Mouse (Mus musculus): ENCODE data around the gene Grasp. TPM values are rescaled to one million over a fixed set of nuclear protein-coding genes. Genes with fewer than 3 reads are reported as not detected.

The Grasp gene
- polyA plus RNA-seq, 1 experiment from 2014 or later, result 10.7 TPM

- 97% methylated on average over 8 of the region's 8 CpGs for WGBS
- Histone ChIP-seq H3K9me3 (no peaks in the 10 kb centered on the region), H3K27me3 (no peaks in the 10 kb centered on the region), H3K27ac (no peak overlapping the region), H3K4me1 (peaks cover 26% of the 10 kb centered on the region), H3K4me2 (replicated peaks) (no peak overlapping the region), H3K36me3 (peaks cover 4% of the 10 kb centered on the region; the same call in 1 of the 2 replicates), H3K9ac (no peak overlapping the region), H3K4me3 (no peak overlapping the region)
- ATAC-seq (ENCODE audit: insufficient number of reproducible peaks, insufficient read depth, low FRiP score, low TSS enrichment), result no peak
Measured at GRCm38 (mm10) chr15:101184300-101184699, 39.7 kb upstream of the Grasp start.

- no peaks in the 10 kb centered on the region for H3K27me3 ChIP-seq
- no peak overlapping the region for H3K27ac ChIP-seq
- ATAC-seq (ENCODE audit: insufficient number of reproducible peaks, insufficient read depth, low FRiP score, low TSS enrichment), result no peak
- H3K36me3 ChIP-seq, result peaks cover 4% of the 10 kb centered on the region; the same call in 1 of the 2 replicates
- H3K9me3 ChIP-seq, result no peaks in the 10 kb centered on the region
- H3K4me1 ChIP-seq, result peaks cover 27% of the 10 kb centered on the region
- 95% methylated on average over 3 of the region's 3 CpGs for WGBS
- H3K4me3 ChIP-seq, result no peak overlapping the region
- H3K9ac ChIP-seq, result no peak overlapping the region
- no peak overlapping the region for H3K4me2 ChIP-seq (replicated peaks)
Measured at GRCm38 (mm10) chr15:101185549-101185948, 38.4 kb upstream of the Grasp start.

GRCm38 (mm10) chr15:101187907-101188306 lies 36.1 kb upstream of the Grasp start:
- peaks cover 25% of the 10 kb centered on the region for H3K4me1 ChIP-seq
- 84% methylated on average over 5 of the region's 5 CpGs for WGBS
- H3K27ac ChIP-seq, result no peak overlapping the region
- no peak overlapping the region for H3K9ac ChIP-seq
- no peak overlapping the region for H3K4me2 ChIP-seq (replicated peaks)
- no peaks in the 10 kb centered on the region for H3K27me3 ChIP-seq
- H3K36me3 ChIP-seq, result peaks cover 4% of the 10 kb centered on the region; the same call in 1 of the 2 replicates
- H3K9me3 ChIP-seq, result no peaks in the 10 kb centered on the region
- ATAC-seq (ENCODE audit: insufficient number of reproducible peaks, insufficient read depth, low FRiP score, low TSS enrichment), result no peak
- H3K4me3 ChIP-seq, result no peak overlapping the region

DNA sequence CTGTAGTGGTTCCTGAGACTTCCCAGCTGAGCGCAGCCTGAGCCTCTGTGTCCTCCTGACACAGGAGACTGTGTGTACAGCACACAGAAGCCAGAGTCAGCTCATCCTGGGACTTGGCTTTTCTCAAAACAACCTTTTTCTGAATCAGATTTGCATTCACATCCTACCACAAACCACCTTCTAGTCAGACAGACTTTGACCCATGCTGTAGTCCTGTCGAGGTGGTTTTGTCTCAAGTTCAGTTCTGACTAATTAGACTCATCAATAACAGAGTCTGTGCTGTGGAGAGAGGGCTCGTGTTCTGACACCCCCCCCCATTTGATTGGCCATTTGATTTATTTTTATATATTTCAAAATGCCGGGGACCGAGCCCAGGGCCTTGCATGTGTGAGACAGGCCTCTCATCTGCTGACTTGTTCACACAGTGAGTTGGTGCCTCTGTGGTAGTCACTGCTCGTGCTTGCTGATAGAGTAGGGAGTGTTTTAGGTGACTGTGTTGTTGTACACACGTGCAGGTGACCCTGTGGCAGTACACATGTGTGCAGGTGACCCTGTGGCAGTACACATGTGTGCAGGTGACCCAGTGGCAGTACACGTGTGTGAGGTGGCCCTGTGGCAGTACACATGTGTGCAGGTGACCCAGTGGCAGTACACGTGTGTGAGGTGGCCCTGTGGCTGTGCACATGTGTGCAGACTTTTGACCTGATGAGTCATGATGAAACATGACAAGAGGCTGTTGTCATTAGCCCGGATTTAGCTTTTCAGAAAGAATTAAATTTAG lies 33.8 kb upstream of the Grasp start:
- Histone ChIP-seq H3K4me1 (peaks cover 24% of the 10 kb centered on the region), H3K4me2 (replicated peaks) (no peak overlapping the region), H3K9me3 (no peaks in the 10 kb centered on the region), H3K4me3 (no peak overlapping the region), H3K27ac (no peak overlapping the region), H3K9ac (no peak overlapping the region), H3K36me3 (peaks cover 16% of the 10 kb centered on the region), H3K27me3 (no peaks in the 10 kb centered on the region)
- ATAC-seq (ENCODE audit: insufficient number of reproducible peaks, insufficient read depth, low FRiP score, low TSS enrichment), result no peak
- 77% methylated on average over 10 of the region's 10 CpGs for WGBS

DNA sequence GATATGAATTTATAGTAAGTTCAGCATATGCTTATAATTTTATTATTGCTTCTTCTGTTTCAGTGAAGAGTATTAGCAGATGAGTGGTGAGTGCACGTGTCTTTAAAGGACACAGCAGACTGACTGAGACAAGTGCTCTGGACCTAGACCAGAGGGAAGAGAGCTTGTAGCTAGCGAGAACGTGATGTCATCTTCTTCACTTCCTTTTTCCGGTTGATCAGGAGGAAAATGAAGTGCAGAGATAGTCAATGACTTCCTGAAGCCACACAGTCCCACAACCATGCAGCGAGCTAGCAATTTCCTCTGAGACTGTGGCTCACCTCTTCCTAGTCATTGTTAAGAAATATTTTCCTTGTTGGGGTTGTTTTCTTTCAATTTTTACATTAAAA lies 33.2 kb upstream of the Grasp start:
- Histone ChIP-seq H3K9ac (no peak overlapping the region), H3K4me2 (replicated peaks) (no peak overlapping the region), H3K4me1 (peaks cover 24% of the 10 kb centered on the region), H3K4me3 (no peak overlapping the region), H3K27me3 (no peaks in the 10 kb centered on the region), H3K27ac (no peak overlapping the region), H3K36me3 (peaks cover 22% of the 10 kb centered on the region), H3K9me3 (no peaks in the 10 kb centered on the region)
- no peak for ATAC-seq (ENCODE audit: insufficient number of reproducible peaks, insufficient read depth, low FRiP score, low TSS enrichment)
- 61% methylated on average over 5 of the region's 5 CpGs for WGBS

DNA sequence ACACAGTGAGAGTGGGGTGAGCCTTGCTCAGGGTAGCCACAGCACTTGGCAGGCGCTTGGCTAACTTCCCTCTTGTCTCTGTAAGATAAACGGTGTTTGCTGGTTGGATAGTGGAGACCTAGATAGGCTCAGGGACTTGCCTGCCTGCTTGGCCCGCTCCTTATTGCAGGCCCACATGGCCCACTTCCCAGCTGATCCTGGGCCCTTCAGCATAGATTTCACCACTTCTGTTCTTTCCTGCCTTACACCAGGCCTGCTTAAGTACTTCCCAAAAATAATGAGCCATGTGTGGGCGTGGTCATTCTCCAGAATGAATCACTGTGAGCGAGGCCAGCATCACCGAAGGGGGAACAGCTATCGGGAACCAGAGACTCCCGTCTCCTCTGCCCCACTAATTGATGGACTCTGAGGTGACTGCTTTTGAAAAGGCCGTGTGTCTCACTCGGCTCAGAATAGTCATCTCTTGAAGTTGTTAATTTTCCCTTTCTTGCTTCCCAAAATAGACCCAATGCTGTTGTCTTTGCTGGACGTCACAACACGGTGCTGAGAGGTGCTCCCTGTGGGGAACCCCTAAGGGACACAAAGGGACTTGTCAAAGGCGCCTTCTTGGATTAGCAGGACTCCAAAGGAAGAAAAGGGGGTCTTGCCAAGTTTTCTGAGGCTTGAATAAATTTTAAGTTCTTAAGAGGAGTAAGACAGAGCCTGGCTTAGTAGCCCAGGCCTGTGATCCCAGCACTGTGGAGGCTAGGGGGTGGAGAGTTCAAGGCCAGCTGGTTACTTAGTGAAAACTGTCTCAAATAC lies 32.3 kb upstream of the Grasp start:
- H3K9ac ChIP-seq, result no peak overlapping the region
- no peak overlapping the region for H3K4me3 ChIP-seq
- 0 out of 2 replicates have a peak overlapping the region, but pooled peaks have one; percentile 23 for H3K27ac ChIP-seq
- ATAC-seq (ENCODE audit: insufficient number of reproducible peaks, insufficient read depth, low FRiP score, low TSS enrichment), result no peak
- WGBS, result 43% methylated on average over 13 of the region's 13 CpGs
- H3K4me2 ChIP-seq (replicated peaks), result no peak overlapping the region
- peaks cover 28% of the 10 kb centered on the region for H3K36me3 ChIP-seq
- peaks cover 24% of the 10 kb centered on the region for H3K4me1 ChIP-seq
- no peaks in the 10 kb centered on the region for H3K9me3 ChIP-seq
- H3K27me3 ChIP-seq, result no peaks in the 10 kb centered on the region

DNA sequence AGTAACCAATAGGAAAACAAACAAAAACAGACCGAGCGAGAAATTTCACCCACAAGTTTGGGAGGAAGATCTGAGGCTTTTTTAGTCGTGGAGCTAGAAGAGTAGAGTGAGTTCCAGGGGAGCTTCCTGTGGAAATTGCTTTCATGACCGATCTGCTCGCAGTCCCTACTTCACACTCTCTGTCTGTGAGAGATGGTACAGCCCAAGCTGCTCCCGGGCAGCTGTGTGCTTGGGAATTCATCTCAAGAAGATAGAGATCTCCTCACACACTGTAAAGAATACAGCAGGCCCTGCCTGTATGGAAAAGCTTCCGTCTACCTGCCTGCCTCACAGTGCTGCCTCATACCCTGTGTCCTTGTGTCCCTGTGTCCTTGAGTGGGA lies 31.7 kb upstream of the Grasp start:
- Histone ChIP-seq H3K9ac (no peak overlapping the region), H3K4me1 (peaks cover 24% of the 10 kb centered on the region), H3K27ac (0 out of 2 replicates have a peak overlapping the region, but pooled peaks have one; percentile 23), H3K9me3 (no peaks in the 10 kb centered on the region), H3K4me2 (replicated peaks) (no peak overlapping the region), H3K36me3 (peaks cover 31% of the 10 kb centered on the region), H3K27me3 (no peaks in the 10 kb centered on the region), H3K4me3 (no peak overlapping the region)
- 62% methylated on average over 7 of the region's 7 CpGs for WGBS
- no peak for ATAC-seq (ENCODE audit: insufficient number of reproducible peaks, insufficient read depth, low FRiP score, low TSS enrichment)

- Histone ChIP-seq H3K27ac (no peak overlapping the region), H3K4me3 (no peak overlapping the region), H3K9me3 (no peaks in the 10 kb centered on the region), H3K36me3 (peaks cover 31% of the 10 kb centered on the region), H3K9ac (no peak overlapping the region), H3K27me3 (no peaks in the 10 kb centered on the region), H3K4me1 (peaks cover 24% of the 10 kb centered on the region), H3K4me2 (replicated peaks) (no peak overlapping the region)
- WGBS, result 90% methylated on average over 7 of the region's 7 CpGs
- no peak for ATAC-seq (ENCODE audit: insufficient number of reproducible peaks, insufficient read depth, low FRiP score, low TSS enrichment)
Measured at GRCm38 (mm10) chr15:101192651-101193050, 31.3 kb upstream of the Grasp start.

GRCm38 (mm10) chr15:101193971-101194370 lies 30.0 kb upstream of the Grasp start:
- WGBS, result 95% methylated on average over 6 of the region's 6 CpGs
- peaks cover 40% of the 10 kb centered on the region for H3K36me3 ChIP-seq

GRCm38 (mm10) chr15:101194951-101195823 lies 28.8 kb upstream of the Grasp start:
- H3K4me1 ChIP-seq, result peaks cover 18% of the 10 kb centered on the region
- H3K36me3 ChIP-seq, result peaks cover 50% of the 10 kb centered on the region
- no peaks in the 10 kb centered on the region for H3K9me3 ChIP-seq
- no peak for ATAC-seq (ENCODE audit: insufficient number of reproducible peaks, insufficient read depth, low FRiP score, low TSS enrichment)
- H3K4me3 ChIP-seq, result no peak overlapping the region
- no peak overlapping the region for H3K9ac ChIP-seq
- no peak overlapping the region for H3K27ac ChIP-seq
- H3K27me3 ChIP-seq, result no peaks in the 10 kb centered on the region
- no peak overlapping the region for H3K4me2 ChIP-seq (replicated peaks)
- WGBS, result 87% methylated on average over 16 of the region's 16 CpGs

More at GRCm38 (mm10) chr15:101193971-101194370, 30.0 kb upstream of the Grasp start:
- no peak for ATAC-seq (ENCODE audit: insufficient number of reproducible peaks, insufficient read depth, low FRiP score, low TSS enrichment)
- no peak overlapping the region for H3K4me2 ChIP-seq (replicated peaks)
- no peak overlapping the region for H3K9ac ChIP-seq
- H3K27me3 ChIP-seq, result no peaks in the 10 kb centered on the region
- no peaks in the 10 kb centered on the region for H3K9me3 ChIP-seq
- no peak overlapping the region for H3K4me3 ChIP-seq
- H3K4me1 ChIP-seq, result peaks cover 24% of the 10 kb centered on the region
- H3K27ac ChIP-seq, result no peak overlapping the region

DNA sequence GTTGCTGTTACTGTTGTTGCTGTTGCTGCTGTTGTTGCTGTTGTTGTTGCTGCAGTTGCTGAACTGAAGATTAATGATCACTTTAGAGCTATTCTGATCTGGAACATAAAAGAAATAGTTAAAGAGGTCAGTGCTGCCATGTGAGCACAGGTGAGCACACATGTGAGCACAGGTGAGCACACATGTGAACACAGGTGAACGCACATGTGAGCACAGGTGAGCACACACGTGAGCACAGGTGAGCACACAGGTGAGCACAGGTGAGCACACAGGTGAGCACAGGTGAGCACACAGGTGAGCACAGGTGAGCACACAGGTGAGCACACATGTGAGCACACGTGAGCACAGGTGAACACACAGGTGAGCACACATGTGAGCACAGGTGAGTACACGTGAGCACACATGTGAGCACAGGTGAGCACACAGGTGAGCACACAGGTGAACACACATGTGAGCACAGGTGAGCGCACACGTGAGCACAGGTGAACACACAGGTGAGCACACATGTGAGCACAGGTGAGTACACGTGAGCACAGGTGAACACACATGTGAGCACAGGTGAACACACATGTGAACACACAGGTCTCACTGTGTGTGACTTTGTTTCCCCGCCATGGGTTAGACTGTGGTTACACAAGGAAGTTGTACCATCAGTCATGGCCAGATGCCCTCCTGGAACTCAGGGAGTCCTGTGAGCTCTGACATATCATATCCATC lies 27.8 kb upstream of the Grasp start:
- no peak for ATAC-seq (ENCODE audit: insufficient number of reproducible peaks, insufficient read depth, low FRiP score, low TSS enrichment)
- 90% methylated on average over 8 of the region's 8 CpGs for whole genome bisulfite sequencing
- H3K9me3 ChIP-seq, result no peaks in the 10 kb centered on the region
- H3K27me3 ChIP-seq, result no peaks in the 10 kb centered on the region
- H3K4me2 ChIP-seq (replicated peaks), result no peak overlapping the region
- H3K9ac ChIP-seq, result no peak overlapping the region
- H3K27ac ChIP-seq, result no peak overlapping the region
- peaks cover 15% of the 10 kb centered on the region for H3K4me1 ChIP-seq
- H3K36me3 ChIP-seq, result peaks cover 60% of the 10 kb centered on the region
- no peak overlapping the region for H3K4me3 ChIP-seq
